Mouse (Mus musculus) E14TG2a.4 (cell line): ENCODE measurements around the gene Camk1d.

Experiments
- CTCF ChIP-seq: conservative IDR thresholded peaks from 2 replicates; pipeline ENCODE4 v1.5.1; 2014; ENCODE audit warnings: low read length
- POU5F1 ChIP-seq: IDR thresholded peaks from 2 replicates; pipeline ENCODE4 v1.6.1; 2014; ENCODE audit warnings: low read length, borderline replicate concordance

DNA sequence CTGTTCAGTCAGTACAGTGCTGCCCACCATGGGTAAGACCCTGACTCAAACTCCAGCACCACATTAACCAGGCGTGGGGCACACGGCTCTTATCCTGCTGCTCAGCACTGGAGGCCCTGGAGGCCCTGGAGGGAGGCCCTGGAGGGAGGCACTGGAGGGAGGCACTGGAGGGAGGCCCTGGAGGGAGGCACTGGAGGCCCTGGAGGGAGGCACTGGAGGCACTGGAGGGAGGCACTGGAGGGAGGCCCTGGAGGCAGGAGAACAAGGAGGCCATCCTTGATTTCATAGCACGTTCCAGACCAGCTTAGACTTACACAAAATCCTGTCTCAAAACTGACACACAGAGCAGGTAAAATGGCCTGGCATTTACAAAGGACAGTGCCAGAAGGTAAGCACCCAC, 70.4 kb downstream of the Camk1d start:
- TF ChIP-seq CTCF (no peak), POU5F1 (no peak)
